Mouse (Mus musculus) lung, adult 2 months (tissue): Measurements from ENCODE around the gene Sat2.

Experiments
- CTCF ChIP-seq: fragments of 200-500 bp; IDR thresholded peaks from 2 replicates; pipeline ENCODE4 v1.5.1; 2011; ENCODE audit warnings: mild to moderate bottlenecking, low read length, control low read depth; ENCODE audit not compliant: insufficient read depth
- POLR2A ChIP-seq: fragments of 200-500 bp; IDR thresholded peaks from 2 replicates; pipeline ENCODE4 v1.6.1; 2011; ENCODE audit warnings: low read depth, mild to moderate bottlenecking, control low read depth, low read length, borderline replicate concordance; ENCODE audit errors: extremely low read depth

DNA sequence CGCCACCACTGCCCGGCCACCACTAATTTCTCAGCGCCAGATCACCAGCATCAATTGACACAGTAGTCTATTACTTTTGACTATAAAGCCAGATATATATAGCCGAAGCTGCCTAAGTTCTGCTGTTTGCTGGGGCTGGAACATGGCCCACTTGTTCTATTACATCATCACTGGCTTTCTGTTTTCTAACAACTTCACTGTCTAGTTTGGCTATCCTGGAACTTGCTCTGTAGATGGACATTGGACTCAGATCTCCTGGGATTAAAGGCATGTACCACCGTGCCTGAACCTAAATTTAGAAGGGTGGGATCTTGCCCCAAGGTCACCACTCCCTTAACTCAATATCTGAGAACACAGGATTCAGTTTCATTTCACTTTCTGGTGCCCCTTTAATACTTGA, 24.0 kb downstream of the Sat2 start:
- TF ChIP-seq CTCF (no peak), POLR2A (no peak)
